Mouse (Mus musculus): Measurements from ENCODE around the gene Cadps.

Cadps gene

DNA sequence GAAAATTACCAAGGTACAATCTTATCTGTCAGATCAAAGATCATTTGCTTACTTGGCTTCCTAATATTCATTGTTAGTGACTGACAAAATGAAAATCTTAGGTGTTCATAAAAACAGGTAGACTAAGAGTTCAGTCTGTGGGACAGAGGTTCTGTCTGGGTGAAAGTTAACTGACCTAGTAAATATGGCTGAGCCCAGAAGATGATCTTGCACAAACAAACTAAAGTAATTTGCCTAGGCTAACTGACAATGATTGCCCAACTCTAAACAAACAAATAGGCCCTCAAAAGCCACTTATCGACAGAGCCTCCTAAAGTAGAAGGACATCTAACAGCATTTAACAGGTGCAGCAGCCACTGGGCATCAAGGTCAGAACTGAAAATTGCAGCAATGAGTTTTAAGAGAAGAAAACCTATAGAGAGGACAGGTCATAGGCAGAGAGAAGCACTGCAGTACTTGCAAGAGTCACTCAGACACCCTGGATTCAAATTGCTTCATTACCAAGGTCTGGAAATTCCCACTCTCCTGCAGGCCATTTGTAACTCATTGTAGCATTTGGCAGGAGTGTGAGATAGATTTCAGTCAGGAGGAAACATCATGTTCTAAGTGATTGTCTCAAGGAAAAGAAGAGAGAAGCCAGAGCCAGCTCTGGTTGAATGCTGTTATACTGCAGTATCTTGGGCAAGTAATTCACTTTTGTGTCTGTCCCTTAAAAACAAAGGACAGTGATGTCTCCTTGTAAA lies 100.3 kb downstream of the Cadps start:
- no peak for DNase-seq

DNA sequence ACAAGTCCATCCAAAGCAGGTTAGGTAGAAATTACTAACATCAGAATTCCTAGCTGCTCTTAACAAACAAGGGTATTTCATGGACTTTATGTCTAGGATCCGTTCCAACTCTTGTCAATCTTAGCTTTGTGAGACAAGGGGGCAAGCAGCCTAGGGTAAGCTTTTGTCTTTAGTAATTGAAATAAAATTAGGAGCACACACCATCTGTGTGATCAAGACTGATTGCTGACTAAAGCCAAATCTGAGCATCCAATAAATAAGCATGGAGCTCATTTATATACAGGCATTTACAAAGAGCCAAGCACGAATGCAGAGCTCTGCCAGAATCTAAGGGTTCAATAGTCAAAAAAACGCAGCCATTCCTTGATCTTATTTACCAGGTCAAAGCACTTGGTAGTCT lies 104.1 kb downstream of the Cadps start:
- DNase-seq: no peak

DNA sequence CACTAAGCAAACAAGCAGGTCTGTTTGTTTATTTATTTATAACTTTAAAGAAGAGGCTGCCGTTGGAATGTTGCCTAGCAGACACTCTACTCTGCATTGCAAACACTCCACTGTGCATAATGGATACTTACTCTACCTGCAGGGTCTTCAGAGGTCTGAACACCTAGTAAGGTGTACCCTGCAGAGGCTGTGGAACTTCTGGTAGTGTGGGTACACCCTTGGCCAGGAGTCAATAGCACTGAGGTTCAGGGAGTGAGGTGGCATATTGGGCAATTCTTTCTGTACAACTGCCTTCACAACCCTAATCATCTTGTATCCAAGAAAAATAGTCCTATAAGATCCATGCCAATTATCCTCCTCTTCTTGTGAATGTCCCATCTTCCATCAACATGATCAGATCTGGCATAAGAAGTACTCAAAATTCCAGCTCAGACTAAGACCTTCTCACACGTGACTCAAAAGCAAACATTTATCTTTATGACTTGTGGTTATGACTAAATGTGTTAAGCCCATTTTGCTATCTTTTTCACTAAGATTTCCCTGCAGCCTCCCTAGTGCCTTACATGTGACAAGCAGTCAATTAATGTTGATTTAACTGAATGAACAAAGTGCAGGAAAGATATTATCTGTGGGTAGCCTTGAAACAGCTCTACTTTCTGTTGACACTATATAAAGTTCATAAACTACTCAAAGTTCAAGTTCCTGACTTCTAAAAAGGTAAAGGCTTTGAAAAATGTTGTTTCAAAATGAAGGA lies 106.8 kb downstream of the Cadps start:
- DNase-seq: no peak

DNA sequence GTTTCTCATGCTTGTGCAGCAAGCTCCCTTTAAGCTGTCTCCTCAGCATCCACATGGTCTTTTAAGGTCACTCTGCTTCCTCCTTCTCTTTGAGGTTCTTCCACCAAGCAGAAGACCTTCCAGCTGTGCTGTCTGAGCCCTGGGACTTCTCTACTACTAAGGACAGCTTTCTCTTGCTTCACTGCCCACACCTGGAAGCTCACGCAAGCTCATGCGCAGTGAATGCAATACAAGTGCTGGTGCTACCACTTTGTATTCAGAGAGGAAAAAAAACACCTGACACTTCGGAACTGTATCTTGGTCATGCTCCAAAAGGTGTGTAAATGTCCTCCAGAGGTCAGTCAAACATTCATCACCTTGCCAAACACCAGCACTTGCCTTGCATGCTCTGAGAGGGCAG lies 115.5 kb downstream of the Cadps start:
- no peak for DNase-seq

DNA sequence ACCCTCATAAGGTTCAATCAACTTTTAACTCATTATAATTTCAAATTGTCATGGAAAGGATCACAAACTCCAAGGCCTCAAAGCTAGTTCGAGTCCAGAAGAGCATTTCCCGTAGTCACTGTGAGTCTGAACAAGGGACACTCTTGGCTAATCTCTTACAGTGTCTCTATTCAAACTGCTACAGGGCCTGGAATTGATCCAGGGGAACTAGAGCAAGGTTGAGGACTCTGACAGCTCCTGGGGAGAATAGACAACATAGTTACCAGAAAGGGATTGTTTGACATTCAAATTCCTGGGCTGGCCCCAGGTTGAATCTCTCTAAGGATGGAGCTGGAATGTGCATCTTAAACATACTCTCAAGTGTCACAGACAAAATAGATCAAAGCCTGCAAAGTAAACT lies 118.4 kb downstream of the Cadps start:
- DNase-seq: no peak

DNA sequence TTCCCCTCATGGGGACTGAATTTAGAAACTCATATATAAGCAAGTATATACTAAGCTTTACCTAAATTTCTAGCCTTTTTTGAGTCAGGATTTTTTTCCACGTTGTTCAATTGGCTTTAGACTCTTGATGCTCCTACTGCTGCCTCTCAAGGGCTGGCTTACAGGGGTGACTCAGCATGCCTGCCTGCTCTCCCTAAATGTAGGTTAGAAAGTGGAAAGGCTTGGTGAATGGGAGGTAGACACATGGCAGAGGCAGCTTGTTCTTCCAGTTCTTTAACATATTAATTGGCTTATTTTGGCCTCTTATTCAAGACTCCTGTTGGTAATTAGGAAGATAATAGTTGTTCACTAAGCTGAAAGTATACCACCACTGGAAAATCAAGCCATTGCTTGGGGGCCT lies 132.7 kb downstream of the Cadps start:
- DNase-seq: no peak

DNA sequence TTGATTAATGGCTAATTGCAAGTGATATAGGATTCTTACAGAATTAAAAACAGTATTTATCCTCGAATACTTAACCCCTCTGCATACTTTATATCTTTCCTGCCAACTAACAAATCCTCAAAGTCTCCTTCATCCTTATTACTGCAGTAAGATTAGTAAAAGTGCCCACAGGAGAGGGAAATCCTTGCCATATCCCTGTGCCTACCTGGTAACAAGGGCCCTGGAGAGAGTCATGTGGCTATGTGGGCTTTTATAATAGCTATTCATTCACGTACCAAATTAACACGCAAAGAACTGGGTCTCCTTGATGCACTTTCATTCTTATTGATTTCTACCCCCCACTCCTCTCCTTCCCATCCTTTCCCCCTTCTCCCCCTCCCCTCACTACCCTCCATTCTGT lies 137.9 kb downstream of the Cadps start:
- no peak for DNase-seq

DNA sequence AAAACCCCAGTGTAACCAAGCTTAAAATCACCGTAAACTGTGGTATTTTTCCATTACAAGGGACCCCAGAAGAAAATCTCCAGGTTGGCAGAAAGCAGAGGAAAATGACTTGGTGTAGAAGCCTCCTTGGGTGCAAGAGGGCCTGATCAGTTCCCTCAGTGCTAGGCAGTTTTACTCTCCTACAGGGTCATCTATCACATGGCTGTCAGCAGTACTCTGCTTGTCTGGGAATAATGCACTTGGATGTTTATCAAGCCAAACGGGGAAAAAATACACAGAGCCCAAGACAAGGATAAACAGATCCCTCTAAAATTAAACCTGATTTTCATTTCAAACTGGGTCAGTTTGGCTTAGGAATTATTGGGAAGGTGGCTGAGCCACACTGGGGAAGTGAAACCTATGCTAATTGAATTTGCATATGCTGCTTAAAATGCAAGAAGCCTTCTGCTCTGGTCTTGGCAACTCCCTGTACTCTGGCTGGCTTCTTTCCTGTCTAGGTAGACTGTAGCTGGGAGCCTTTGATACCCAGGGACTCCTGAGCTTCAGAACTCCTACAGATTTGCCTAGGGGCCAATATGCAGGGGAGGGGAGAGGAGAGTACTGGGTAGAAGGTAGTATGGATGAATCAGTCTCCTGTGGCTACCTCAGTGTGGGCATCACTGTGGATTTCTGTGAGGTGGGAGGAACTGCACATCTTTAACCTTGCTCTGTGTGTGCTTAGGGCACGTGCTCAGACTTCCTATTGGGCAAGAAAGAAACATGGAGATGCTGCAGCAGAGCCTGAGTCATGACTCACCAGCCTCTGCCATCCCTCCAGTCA lies 141.8 kb downstream of the Cadps start:
- DNase-seq: no peak

DNA sequence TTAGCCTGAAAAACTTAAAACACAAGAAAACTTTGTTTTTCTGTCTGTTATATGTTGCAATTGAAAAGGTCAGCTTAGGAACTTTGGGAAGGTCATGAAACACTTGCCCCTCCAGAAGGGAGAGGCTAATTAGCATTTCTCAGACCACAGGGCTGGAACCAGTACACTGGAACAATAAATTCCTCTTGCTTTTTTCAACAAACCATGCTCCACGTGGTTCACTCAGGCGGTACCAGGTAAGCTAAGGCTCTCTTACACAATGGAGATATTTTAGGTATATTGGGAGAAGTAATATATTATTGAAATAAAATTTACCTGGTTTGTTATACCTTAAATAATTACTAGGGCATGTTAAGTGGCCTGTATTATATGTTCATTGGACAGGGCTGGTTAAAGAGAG lies 161.4 kb downstream of the Cadps start:
- DNase-seq: no peak

DNA sequence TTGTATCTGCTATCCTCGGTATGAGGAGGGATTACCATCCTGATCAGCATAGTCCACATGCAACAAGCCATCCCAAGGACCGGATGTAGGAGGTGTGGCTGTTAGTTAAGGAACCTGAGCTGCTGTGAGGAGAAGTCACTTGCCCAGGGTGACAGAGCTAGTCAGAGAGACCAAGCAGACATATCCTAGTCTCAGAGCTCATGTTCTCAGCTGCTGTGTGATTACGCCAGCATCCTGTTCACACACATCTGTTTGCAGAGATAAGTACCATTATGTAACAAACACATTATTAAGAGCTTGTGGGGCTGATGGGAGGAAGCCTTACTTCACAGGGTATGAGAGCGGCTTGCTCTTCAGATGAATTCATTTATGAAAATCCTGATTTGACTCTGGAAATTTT lies 165.5 kb downstream of the Cadps start:
- no peak for DNase-seq

DNA sequence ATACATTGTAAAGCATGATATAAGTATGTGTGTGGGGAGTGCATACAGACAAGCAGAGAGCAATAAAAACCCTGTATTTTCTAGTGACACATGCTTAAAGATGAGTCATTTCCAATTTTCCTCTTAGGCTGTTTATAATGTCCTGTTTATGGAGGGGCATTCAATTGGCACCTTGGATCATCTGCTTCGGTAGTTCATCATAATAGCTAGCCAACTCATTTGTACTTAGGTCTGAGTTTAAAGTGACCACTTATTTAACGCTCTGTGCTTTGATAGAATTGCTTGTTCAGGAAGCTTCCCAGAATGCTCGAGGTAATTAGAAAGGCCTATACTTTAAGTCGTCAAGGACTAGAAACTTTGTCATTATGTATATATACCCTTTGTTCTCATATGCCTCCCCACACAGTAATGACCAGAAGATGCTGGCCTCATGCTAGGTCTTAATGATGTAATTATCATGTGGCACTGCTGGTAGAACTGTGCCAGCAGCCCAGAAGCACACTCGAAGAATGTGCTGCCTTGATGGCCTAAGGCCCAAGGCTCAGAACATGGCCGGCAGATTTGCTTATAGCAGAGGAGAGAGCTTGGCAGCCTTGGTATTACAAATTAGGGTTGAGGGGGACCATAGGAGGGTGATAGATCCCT lies 179.9 kb downstream of the Cadps start:
- no peak for DNase-seq

DNA sequence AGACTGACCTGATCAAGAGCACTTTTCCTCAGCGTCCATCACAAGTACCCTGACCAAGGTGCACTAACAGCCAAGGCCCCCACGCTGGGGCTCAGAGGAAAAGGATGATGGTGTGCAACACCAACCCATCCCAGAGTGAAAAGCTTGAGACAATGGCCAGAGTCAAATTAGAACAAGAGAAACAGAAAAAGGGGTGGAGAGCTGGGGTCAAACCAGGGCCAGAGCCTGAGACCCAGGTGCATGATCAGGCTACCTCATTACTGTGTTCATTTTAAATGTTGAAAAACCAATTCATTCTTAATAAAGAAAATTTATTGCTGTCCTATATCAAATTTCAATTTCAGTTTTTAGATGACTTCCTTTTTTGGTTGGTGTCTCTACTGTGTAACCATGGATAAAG lies 184.1 kb downstream of the Cadps start:
- DNase-seq: no peak

DNA sequence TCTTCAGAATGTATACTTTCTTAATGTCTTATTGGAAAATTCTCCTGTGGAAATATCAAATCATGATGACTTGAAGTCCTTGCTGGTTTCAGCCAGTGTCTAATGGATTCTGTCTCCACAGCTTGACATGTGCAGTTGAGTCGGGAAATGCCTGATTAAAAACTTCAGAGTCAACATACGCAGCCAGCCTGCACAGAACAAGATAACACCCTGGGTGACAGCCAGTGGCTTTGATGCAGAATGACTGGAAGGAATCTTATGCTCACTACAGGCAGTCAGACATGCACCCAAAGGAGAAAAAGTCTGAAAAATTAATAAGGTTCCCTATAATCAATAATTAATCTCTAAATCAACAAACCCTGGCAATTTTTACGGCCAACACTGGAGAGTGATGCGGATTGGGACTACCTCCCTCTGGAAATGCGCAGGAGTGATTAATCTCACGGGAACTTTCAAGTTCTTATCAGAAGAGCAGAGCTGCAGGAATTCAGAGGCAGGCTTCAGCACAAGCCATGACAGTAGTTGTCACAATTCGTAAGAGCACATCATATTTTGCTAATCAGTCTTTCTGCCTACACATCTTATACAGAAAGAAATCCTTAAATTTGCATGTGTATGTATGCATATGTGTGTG lies 185.6 kb downstream of the Cadps start:
- no peak for DNase-seq

DNA sequence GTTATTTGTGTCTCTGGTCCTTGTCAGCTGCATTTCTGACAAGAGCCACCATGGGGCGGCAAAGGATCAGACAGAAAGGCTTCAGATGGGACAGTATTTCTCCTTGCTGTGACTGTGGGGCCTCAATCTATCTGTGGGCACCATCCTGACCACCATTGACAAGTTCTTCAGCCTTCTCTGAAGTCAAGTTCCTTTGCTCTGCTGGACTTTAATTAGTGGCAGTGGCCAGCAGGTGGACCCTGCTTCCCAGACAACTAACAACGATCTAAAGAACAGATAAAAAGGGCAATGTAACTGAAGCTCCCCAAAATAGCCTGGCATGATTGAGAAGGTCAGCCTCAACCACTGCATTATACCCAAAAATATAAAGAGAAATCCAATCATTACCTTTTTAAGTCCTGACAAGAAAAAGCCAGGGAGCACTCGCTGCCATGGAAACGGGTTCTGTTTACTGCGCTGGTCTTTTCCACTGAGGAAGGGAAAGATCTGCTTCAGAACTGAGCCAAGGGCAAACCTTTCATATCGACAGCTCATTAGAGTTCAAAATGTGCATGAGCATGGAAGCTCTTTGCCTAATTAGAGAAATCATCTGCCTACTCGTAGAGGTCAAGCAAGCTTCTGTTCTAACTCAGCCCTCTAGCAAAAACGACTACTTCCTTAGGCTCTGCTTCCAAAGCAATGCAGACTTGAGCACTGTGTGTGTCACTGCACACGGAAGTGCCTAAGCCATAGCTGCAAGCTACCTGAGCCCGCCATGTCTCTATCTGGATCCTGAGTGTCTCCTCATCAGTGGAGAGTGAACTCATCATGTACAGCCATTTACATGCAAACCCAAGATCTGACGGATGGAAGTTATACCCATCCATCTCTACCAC lies 198.4 kb downstream of the Cadps start:
- DNase-seq: peak; percentile 50

DNA sequence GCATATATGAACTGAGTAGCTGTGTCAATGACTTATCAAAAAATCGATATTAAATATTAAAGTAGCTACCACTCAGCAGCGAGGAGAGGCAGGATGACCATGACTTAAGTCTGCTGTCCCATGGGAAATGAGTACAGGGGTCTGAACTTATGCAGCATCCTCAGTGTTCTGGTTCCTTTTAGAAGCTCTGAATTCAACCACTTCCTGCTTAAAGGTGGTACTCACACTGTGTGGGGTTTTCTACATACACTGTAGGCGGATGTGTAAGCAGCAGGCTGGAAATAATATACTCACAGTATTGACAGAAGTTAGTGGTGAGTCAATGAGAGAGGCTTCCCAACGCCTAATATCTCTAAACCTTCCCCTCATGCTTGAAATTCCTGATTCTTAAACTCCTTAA lies 215.9 kb downstream of the Cadps start:
- DNase-seq: no peak

DNA sequence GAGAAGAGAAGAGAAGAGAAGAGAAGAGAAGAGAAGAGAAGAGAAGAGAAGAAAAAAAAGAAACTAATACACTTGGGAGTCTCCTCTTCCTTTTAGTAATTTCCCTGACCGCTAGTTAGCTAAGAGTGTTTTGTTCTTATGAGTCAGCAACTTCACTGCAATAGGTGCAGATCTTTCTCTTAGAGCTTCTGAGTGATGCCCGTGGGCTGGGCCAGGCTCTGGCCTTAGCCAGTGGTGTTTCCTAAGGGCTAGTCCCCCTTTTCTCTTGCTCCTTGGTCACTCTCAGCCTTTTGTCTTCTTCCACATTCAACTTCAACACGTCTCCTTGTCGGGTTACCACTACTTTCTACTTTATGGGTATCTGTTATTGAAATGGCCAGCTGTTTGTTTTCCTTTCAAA lies 216.7 kb downstream of the Cadps start:
- DNase-seq: no peak

DNA sequence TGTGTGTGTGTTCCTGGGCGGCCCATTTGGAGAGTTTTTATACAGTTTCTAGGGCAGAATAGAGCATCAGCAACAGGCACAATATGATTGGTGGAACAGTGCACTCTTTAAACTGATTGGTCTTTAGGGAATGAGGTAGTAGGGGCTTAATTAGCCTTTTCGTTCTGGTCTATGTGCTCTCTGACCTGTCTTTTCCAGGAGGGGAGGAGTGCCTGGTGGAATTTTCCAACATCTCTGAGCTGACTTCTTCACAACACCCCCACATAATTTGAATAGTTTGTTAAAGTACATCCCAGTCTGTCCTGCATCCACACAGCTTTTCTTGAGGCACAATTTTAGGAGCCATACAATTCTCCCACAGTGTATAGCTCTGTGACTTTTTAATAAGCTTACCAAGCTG lies 220.8 kb downstream of the Cadps start:
- DNase-seq: no peak

DNA sequence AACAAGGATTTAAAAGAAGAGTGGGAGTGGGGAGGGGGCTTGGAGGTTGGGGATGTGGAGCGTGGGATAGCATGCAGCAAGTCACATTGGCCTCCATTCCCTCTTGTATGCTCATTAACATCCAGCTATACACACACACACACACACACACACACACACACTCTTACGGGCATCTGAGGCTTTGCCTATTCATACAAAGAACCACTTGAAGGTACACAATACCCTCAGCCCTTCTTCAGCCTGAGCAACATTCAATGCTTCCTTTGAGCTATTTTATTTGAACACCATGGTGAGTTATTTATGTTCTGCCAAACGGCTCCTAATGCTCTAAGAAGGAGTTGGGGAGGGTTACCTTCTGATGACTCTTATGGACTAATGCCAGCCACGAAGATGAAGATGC lies 227.6 kb downstream of the Cadps start:
- no peak for DNase-seq

DNA sequence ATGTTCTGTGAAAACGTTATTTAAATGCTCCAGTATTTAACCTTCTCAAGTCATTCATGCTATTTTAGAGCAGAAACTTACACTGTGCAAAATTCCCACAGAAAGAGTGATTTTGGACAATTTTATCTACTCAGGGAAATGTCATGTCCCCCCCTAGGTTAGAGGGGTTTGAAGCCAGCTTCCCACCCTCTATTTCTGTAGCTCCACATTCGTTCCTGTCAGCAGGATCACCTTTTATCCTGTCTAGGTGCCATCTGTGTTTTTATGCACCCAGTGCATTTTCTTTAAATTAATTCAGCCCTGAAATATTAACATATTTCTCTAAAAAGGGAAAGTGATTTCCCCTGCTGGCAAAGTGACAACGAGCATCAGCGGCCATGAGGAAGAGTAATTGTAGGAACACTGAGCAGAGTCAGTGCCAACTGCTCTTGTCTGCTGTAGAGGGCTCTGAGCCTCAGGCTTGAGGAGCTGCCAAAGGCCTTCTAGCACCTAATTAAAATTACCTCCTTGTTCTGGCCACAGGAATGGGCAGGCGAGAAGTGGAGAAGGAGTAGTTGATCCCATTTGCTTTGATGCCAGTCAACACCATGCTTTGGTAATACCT lies 230.3 kb downstream of the Cadps start:
- DNase-seq: no peak

DNA sequence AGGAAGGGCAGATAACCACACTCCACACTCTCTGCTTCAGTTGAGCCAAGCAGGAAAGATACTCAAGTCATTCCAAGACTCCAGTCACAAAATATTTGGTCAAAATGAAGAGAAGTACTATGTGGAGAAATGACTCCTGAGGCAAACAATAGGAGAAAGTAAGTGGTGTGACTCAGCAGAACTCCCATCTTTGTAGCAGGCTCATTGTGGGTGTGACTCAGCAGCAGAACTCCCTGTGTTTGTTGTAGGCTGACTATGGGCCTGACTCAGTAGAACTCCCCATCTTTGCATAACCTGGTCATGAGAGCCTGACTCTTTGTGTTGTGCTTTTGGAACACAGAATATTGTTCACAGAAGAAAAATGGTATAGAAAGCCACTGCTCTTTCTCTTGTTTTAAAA lies 231.1 kb downstream of the Cadps start:
- DNase-seq: no peak

DNA sequence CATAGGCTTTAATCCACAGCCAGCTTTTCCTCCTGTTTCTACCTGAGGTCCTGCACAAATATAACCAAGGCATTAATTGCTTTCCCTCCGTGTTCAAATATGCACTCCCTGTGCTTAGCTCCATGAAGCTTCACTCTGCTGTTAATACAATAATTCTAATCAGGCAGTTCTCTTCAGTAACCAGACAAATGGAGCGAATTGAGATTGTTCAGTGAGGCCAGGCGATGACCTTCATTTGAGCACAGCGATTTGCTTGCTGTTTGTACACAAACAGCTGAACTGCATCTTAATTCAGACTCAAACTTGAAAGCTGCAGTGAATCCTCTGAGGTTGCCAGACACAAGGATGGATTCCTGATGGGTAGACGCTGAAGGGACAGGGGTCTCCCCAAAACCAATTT lies 239.3 kb downstream of the Cadps start:
- no peak for DNase-seq

Data from right cerebral cortex, postnatal 4 days (tissue).